ENCODE assay signal across 8 mouse cellular contexts in genomic region chr4:124860446-124860845, GRCm38 (mm10). TPM values are rescaled to one million over a fixed set of nuclear protein-coding genes. Genes with fewer than 3 reads are reported as not detected.
DNase-seq lines count a peak whose midpoint lies in the region; ATAC-seq and TF ChIP-seq lines count a peak whose summit lies in the region.
"Had no signal": no experiment of that assay in that cellular context is flagged by ENCODE, and none has a peak within 500 bp of the region (broad histone marks: within the 10 kb centered on the region; RNA-seq: fewer than 3 reads in every experiment).

No protein-coding gene starts in this region.

- H3K4me3 ChIP-seq in MEL (ENCODE audit: control insufficient read depth in 1 of 2, insufficient read depth in 1 of 2, low read depth in 2 of 2, low read length in 2 of 2), result no peak overlapping the region
- H3K4me3 ChIP-seq in hindbrain, embryonic 11.5 days (ENCODE audit: low read depth, low read length), result no peak overlapping the region
- H3K4me3 ChIP-seq in midbrain, postnatal 0 days (ENCODE audit: low read depth, low read length), result no peak overlapping the region

- no peak overlapping the region for H3K9ac ChIP-seq in MEL (ENCODE audit: control insufficient read depth, low read depth, low read length, poor library complexity, severe bottlenecking)
- H3K9ac ChIP-seq in hindbrain, embryonic 11.5 days (ENCODE audit: low read depth, low read length), result no peak overlapping the region
- no peak overlapping the region; the same call in 1 of the 2 replicates for H3K9ac ChIP-seq in midbrain, postnatal 0 days (replicated peaks; ENCODE audit: low read length, poor library complexity, severe bottlenecking)

- no peak for TF ChIP-seq POLR2A in MEL (IDR thresholded peaks at IDR 0.05; ENCODE audit: control insufficient read depth in 1 of 2, insufficient read depth in 1 of 2, low read depth in 1 of 2, low read length in 2 of 2, poor library complexity in 1 of 2)

- no peaks in the 10 kb centered on the region for H3K79me2 ChIP-seq in MEL (ENCODE audit: control insufficient read depth, insufficient read depth, low read length, poor library complexity)

- no peak for TF ChIP-seq CTCF in MEL (IDR thresholded peaks at IDR 0.05 in 2 of 3, conservative IDR thresholded peaks at IDR 0.05 in 1 of 3; ENCODE audit: control insufficient read depth in 1 of 3, insufficient read depth in 1 of 3, low read depth in 2 of 3, low read length in 3 of 3, poor library complexity in 1 of 3, severe bottlenecking in 1 of 3)
- no peak for TF ChIP-seq CTCF in midbrain, postnatal 0 days (IDR thresholded peaks at IDR 0.05)

- no peak for TF ChIP-seq EP300 in MEL (IDR thresholded peaks at IDR 0.05; ENCODE audit: low read depth in 1 of 2, low read length in 2 of 2)

- no peak for ATAC-seq in hindbrain, embryonic 11.5 days (ENCODE audit: low FRiP score)
- ATAC-seq in midbrain, postnatal 0 days (ENCODE audit: low FRiP score), result no peak

- no peak overlapping the region for H3K27ac ChIP-seq in MEL (ENCODE audit: control insufficient read depth, low read depth, low read length)
- H3K27ac ChIP-seq in hindbrain, embryonic 11.5 days (ENCODE audit: low read depth, low read length), result no peak overlapping the region
- no peak overlapping the region for H3K27ac ChIP-seq in midbrain, postnatal 0 days (ENCODE audit: low read depth, low read length)

- no peaks in the 10 kb centered on the region for H3K27me3 ChIP-seq in MEL (ENCODE audit: control insufficient read depth in 1 of 2, insufficient read depth in 2 of 2, low read length in 2 of 2)
- peaks cover 2% of the 10 kb centered on the region; the same call in 1 of the 2 replicates for H3K27me3 ChIP-seq in hindbrain, embryonic 11.5 days (ENCODE audit: control insufficient read depth, insufficient read depth, low read length)
- no peaks in the 10 kb centered on the region for H3K27me3 ChIP-seq in midbrain, postnatal 0 days (ENCODE audit: insufficient read depth, low read length)

- no peaks in the 10 kb centered on the region for H3K36me3 ChIP-seq in MEL (ENCODE audit: control insufficient read depth in 1 of 2, insufficient read depth in 2 of 2, low read length in 2 of 2)
- H3K36me3 ChIP-seq in hindbrain, embryonic 11.5 days (ENCODE audit: control insufficient read depth, insufficient read depth, low read length), result no peaks in the 10 kb centered on the region
- H3K36me3 ChIP-seq in midbrain, postnatal 0 days (ENCODE audit: insufficient read depth, low read length), result peaks cover 33% of the 10 kb centered on the region

- 14% methylated on average over 7 of the region's 7 CpGs for WGBS in hindbrain, embryonic 11.5 days
- WGBS in midbrain, postnatal 0 days, result 22% methylated on average over 7 of the region's 7 CpGs

- H3K4me2 ChIP-seq in hindbrain, embryonic 11.5 days (replicated peaks; ENCODE audit: low read depth, low read length), result no peak overlapping the region
- H3K4me2 ChIP-seq in midbrain, postnatal 0 days (ENCODE audit: low read depth, low read length, poor library complexity, severe bottlenecking), result peak overlapping the region; percentile 84

- TF ChIP-seq RAD21 in MEL (IDR thresholded peaks at IDR 0.05; ENCODE audit: low read depth, low read length), result no peak

- peak; percentile 45 to 54 for DNase-seq in B cell, adult 2 months
- DNase-seq in MEL (ENCODE audit: low read depth, low spot score) (peak; percentile 71), liver (peak; percentile 68)
- DNase-seq in embryo, embryonic 9.5 days (ENCODE audit: extremely low spot score), result peak; percentile 79
- peak; percentile 78 for DNase-seq in hindbrain, embryonic 11.5 days (ENCODE audit: low spot score)
- peak; percentile 50 for DNase-seq in midbrain, postnatal 0 days (ENCODE audit: low spot score)
- DNase-seq in urinary bladder, postnatal 36 days (ENCODE audit: low spot score in 2 of 2), result peak; percentile 32 to 57

- no peaks in the 10 kb centered on the region for H3K9me3 ChIP-seq in MEL (replicated peaks; ENCODE audit: insufficient read depth, low read length)
- H3K9me3 ChIP-seq in hindbrain, embryonic 11.5 days (ENCODE audit: control insufficient read depth, low read length), result no peaks in the 10 kb centered on the region
- no peaks in the 10 kb centered on the region for H3K9me3 ChIP-seq in midbrain, postnatal 0 days (ENCODE audit: low read length)

- no peaks in the 10 kb centered on the region for H3K4me1 ChIP-seq in MEL (ENCODE audit: control insufficient read depth in 1 of 2, insufficient read depth in 2 of 2, low read length in 2 of 2)
- H3K4me1 ChIP-seq in hindbrain, embryonic 11.5 days (replicated peaks; ENCODE audit: control insufficient read depth, insufficient read depth, low read length), result peaks cover 5% of the 10 kb centered on the region; the same call in 1 of the 2 replicates
- H3K4me1 ChIP-seq in midbrain, postnatal 0 days (ENCODE audit: insufficient read depth, low read length), result peaks cover 12% of the 10 kb centered on the region; the same call in 1 of the 2 replicates

TF ChIP-seq in MEL, 35 proteins besides CTCF, POLR2A, EP300 and RAD21:
- TF ChIP-seq POLR2AphosphoS2 (IDR thresholded peaks at IDR 0.05; ENCODE audit: low read length), result no peak
- peak; percentile 63 for TF ChIP-seq MXI1 (IDR thresholded peaks at IDR 0.05; ENCODE audit: low read depth, low read length)
- peak; percentile 7; the same call in 1 of the 2 replicates for TF ChIP-seq SMC3 (IDR thresholded peaks at IDR 0.05; ENCODE audit: low read depth, low read length)
- TF ChIP-seq USF1 (IDR thresholded peaks at IDR 0.05; ENCODE audit: low read depth, low read length), result no peak
- peak; percentile 97 for TF ChIP-seq SIN3A (IDR thresholded peaks at IDR 0.05; ENCODE audit: low read length)
TF ChIP-seq in MEL: peak in this region for 3.

RNA-seq across cellular contexts. Expression of gene Maneal, which starts 1.5 kb away (rescaled TPM):
- 0.08 TPM in 1 of 2 replicates, not detected in the other for total RNA-seq in MEL (2012; rRNA removed)
- not detected for polyA plus RNA-seq in MEL (2012; ENCODE audit: insufficient read depth in 1 of 2, insufficient read length in 2 of 2, low read depth in 1 of 2, low replicate concordance in 2 of 2, missing spikeins in 1 of 2)
- 10.0 and 10.3 TPM in 2 replicates for polyA plus RNA-seq in hindbrain, embryonic 11.5 days (2014; fragmentation: Nextera tagmentation; extraction: Ambion mirVana)
- total RNA-seq in midbrain, postnatal 0 days (2014; rRNA removed), result 43.7 and 50.5 TPM in 2 replicates
- polyA plus RNA-seq in midbrain, postnatal 0 days (2015; fragmentation: Nextera tagmentation; extraction: Ambion mirVana), result 9.4 and 9.5 TPM in 2 replicates

RNA-seq across cellular contexts. Expression of gene 1110065P20Rik, which starts 9.4 kb away (rescaled TPM):
- 40.6 and 43.4 TPM in 2 replicates for total RNA-seq in MEL (2012; rRNA removed)
- polyA plus RNA-seq in MEL (2012; ENCODE audit: insufficient read depth in 1 of 2, insufficient read length in 2 of 2, low read depth in 1 of 2, low replicate concordance in 2 of 2, missing spikeins in 1 of 2), result 10 to 100 TPM in 1 of 2 experiments, not detected in 1; 50.9 TPM
- 55.0 and 55.9 TPM in 2 replicates for polyA plus RNA-seq in hindbrain, embryonic 11.5 days (2014; fragmentation: Nextera tagmentation; extraction: Ambion mirVana)
- total RNA-seq in midbrain, postnatal 0 days (2014; rRNA removed), result 163 and 181 TPM in 2 replicates
- polyA plus RNA-seq in midbrain, postnatal 0 days (2015; fragmentation: Nextera tagmentation; extraction: Ambion mirVana), result 135 and 141 TPM in 2 replicates

RNA-seq across cellular contexts. Expression of gene Yrdc, which starts 10.0 kb away (rescaled TPM):
- 90.0 and 107 TPM in 2 replicates for total RNA-seq in MEL (2012; rRNA removed)
- polyA plus RNA-seq in MEL (2012; ENCODE audit: insufficient read depth in 1 of 2, insufficient read length in 2 of 2, low read depth in 1 of 2, low replicate concordance in 2 of 2, missing spikeins in 1 of 2), result 100 to 1,000 TPM in 1 of 2 experiments, not detected in 1; 105 TPM
- polyA plus RNA-seq in hindbrain, embryonic 11.5 days (2014; fragmentation: Nextera tagmentation; extraction: Ambion mirVana), result 44.0 and 50.8 TPM in 2 replicates
- total RNA-seq in midbrain, postnatal 0 days (2014; rRNA removed), result 54.5 and 78.4 TPM in 2 replicates
- polyA plus RNA-seq in midbrain, postnatal 0 days (2015; fragmentation: Nextera tagmentation; extraction: Ambion mirVana), result 48.9 and 55.7 TPM in 2 replicates

RNA-seq across cellular contexts. Expression of gene Epha10, which starts 20.3 kb away (rescaled TPM):
- not detected in 2 replicates for total RNA-seq in MEL (2012; rRNA removed)
- polyA plus RNA-seq in MEL (2012; ENCODE audit: insufficient read depth in 1 of 2, insufficient read length in 2 of 2, low read depth in 1 of 2, low replicate concordance in 2 of 2, missing spikeins in 1 of 2), result not detected
- 4.4 and 7.4 TPM in 2 replicates for polyA plus RNA-seq in hindbrain, embryonic 11.5 days (2014; fragmentation: Nextera tagmentation; extraction: Ambion mirVana)
- total RNA-seq in midbrain, postnatal 0 days (2014; rRNA removed), result 43.4 and 50.1 TPM in 2 replicates
- polyA plus RNA-seq in midbrain, postnatal 0 days (2015; fragmentation: Nextera tagmentation; extraction: Ambion mirVana), result 14.8 and 15.3 TPM in 2 replicates
- polyA plus RNA-seq: small intestine, adult 2 months had no signal

RNA-seq across cellular contexts. Expression of gene Mtf1, which starts 58.5 kb away (rescaled TPM):
- total RNA-seq in MEL (2012; rRNA removed), result 15.5 and 17.8 TPM in 2 replicates
- 10 to 100 TPM; 28.9 to 37.8 TPM for polyA plus RNA-seq in MEL (2012; ENCODE audit: insufficient read depth in 1 of 2, insufficient read length in 2 of 2, low read depth in 1 of 2, low replicate concordance in 2 of 2, missing spikeins in 1 of 2)
- 15.1 and 15.9 TPM in 2 replicates for polyA plus RNA-seq in hindbrain, embryonic 11.5 days (2014; fragmentation: Nextera tagmentation; extraction: Ambion mirVana)
- 7.0 and 15.5 TPM in 2 replicates for total RNA-seq in midbrain, postnatal 0 days (2014; rRNA removed)
- 22.1 and 24.7 TPM in 2 replicates for polyA plus RNA-seq in midbrain, postnatal 0 days (2015; fragmentation: Nextera tagmentation; extraction: Ambion mirVana)

Comparison
In these comparisons a context has a peak if more than half of its experiments do, and no peak if none do; other contexts are left out.
1. RNA of gene Maneal, which starts 1.5 kb away (polyA plus RNA-seq): 10.0 to 10.3 TPM in hindbrain, embryonic 11.5 days and 9.4 to 9.5 TPM in midbrain, postnatal 0 days; not detected in MEL; every median in the first group is over 10 times any median in the second.
2. Peak in every context shown above with its lines, with median percentiles within 50 percentile points of each other: DNase-seq.